In genomic region chr10:9013549-9013925, GRCm38 (mm10) we compare ENCODE assay signal across 9 mouse cellular contexts.
"Had no signal": no experiment of that assay in that cellular context is flagged by ENCODE, and none has a peak within 500 bp of the region (broad histone marks: within the 10 kb centered on the region; RNA-seq: fewer than 3 reads in every experiment).

No protein-coding gene starts in this region.

- H3K4me2 ChIP-seq: lung, embryonic 15.5 days; midbrain, embryonic 11.5 days; midbrain, embryonic 13.5 days; midbrain, embryonic 15.5 days; neural tube, embryonic 12.5 days; stomach, embryonic 15.5 days had no signal

- H3K36me3 ChIP-seq: lung, embryonic 15.5 days; midbrain, embryonic 13.5 days; midbrain, embryonic 15.5 days; neural tube, embryonic 12.5 days; stomach, embryonic 15.5 days had no signal

- H3K9ac ChIP-seq: lung, embryonic 15.5 days; midbrain, embryonic 13.5 days; midbrain, embryonic 15.5 days; neural tube, embryonic 12.5 days; stomach, embryonic 15.5 days had no signal

- H3K4me3 ChIP-seq: lung, embryonic 15.5 days; megakaryocyte, embryonic 14.5 days; midbrain, embryonic 13.5 days; midbrain, embryonic 15.5 days; neural tube, embryonic 12.5 days; stomach, embryonic 15.5 days had no signal

- H3K27me3 ChIP-seq: lung, embryonic 15.5 days; midbrain, embryonic 13.5 days; midbrain, embryonic 15.5 days; neural tube, embryonic 12.5 days; stomach, embryonic 15.5 days had no signal

- H3K9me3 ChIP-seq: lung, embryonic 15.5 days; megakaryocyte, embryonic 14.5 days; midbrain, embryonic 13.5 days; midbrain, embryonic 15.5 days; neural tube, embryonic 12.5 days; stomach, embryonic 15.5 days had no signal

- H3K4me1 ChIP-seq: megakaryocyte, embryonic 14.5 days; midbrain, embryonic 15.5 days; neural tube, embryonic 12.5 days; stomach, embryonic 15.5 days had no signal

- H3K27ac ChIP-seq: lung, embryonic 15.5 days; macrophage; midbrain, embryonic 13.5 days; midbrain, embryonic 15.5 days; neural tube, embryonic 12.5 days; stomach, postnatal 0 days had no signal
